Mouse (Mus musculus) embryonic facial prominence, embryonic 14.5 days (tissue): ENCODE results near the gene Gtdc1. TPM values are rescaled to one million over a fixed set of nuclear protein-coding genes. Genes with fewer than 3 reads are reported as not detected.

Experiments used
- ATAC-seq: fragments of 200-750 bp; cut with Nextera tagmentation; 2 replicates; pipeline ENCODE4 v1.8.0; 2017; ENCODE audit warnings: low read depth, moderate number of reproducible peaks, moderate TSS enrichment
- DNase-seq: peaks from one replicate; pipeline ENCODE4 v3.0.0-alpha.2; 2015; ENCODE audit warnings: low spot score
- H3K27ac ChIP-seq: fragments of 300-500 bp; sonication (generic); replicated peaks from 2 replicates; pipeline ENCODE4 v1.5.1; 2014; ENCODE audit warnings: low read depth, mild to moderate bottlenecking, low read length, moderate library complexity
- H3K27me3 ChIP-seq: fragments of 300-500 bp; sonication (generic); replicated peaks from 2 replicates; pipeline ENCODE4 v1.6.1; 2014; ENCODE audit warnings: low read length; ENCODE audit not compliant: control insufficient read depth, insufficient read depth
- H3K36me3 ChIP-seq: fragments of 300-500 bp; sonication (generic); 2 replicates; pipeline ENCODE4 v1.6.1; 2014; ENCODE audit warnings: low read length, mixed read lengths; ENCODE audit not compliant: control insufficient read depth, insufficient read depth
- H3K4me1 ChIP-seq: fragments of 300-500 bp; sonication (generic); 2 replicates; pipeline ENCODE4 v1.6.1; 2014; ENCODE audit warnings: antibody characterized with exemption, low read length; ENCODE audit not compliant: control insufficient read depth, insufficient read depth
- H3K4me2 ChIP-seq: fragments of 300-500 bp; sonication (generic); 2 replicates; pipeline ENCODE4 v1.6.1; 2014; ENCODE audit warnings: low read depth, mild to moderate bottlenecking, low read length, moderate library complexity, mixed read lengths
- H3K4me3 ChIP-seq: fragments of 300-500 bp; sonication (generic); 2 replicates; pipeline ENCODE4 v1.5.1; 2014; ENCODE audit warnings: low read depth, mild to moderate bottlenecking, low read length
- H3K9ac ChIP-seq: fragments of 300-500 bp; sonication (generic); 2 replicates; pipeline ENCODE4 v1.6.1; 2014; ENCODE audit warnings: low read depth, mild to moderate bottlenecking, low read length, moderate library complexity, mixed read lengths
- H3K9me3 ChIP-seq: fragments of 300-500 bp; sonication (generic); 2 replicates; pipeline ENCODE4 v1.6.1; 2016; ENCODE audit warnings: low read length; ENCODE audit not compliant: control insufficient read depth
- WGBS: fragments of 180-500 bp; shearing (Covaris S2); extraction: QIAGEN DNeasy Blood & Tissue Kit; methylation state at CpG from one replicate; pipeline ENCODE4 v1.1.7; 2014; 5-methylcytosine and 5-hydroxymethylcytosine counted together
- polyA plus RNA-seq: library from polyadenylated mRNA; unstranded; fragments of >200 nt; fragmentation: Nextera tagmentation; extraction: Ambion mirVana; gene quantifications from 2 replicates; pipeline ENCODE4 v1.2.1, GENCODE M21; 2014

Gtdc1 gene
- polyA plus RNA-seq, 1 experiment from 2014 or later = 14.3 TPM

DNA sequence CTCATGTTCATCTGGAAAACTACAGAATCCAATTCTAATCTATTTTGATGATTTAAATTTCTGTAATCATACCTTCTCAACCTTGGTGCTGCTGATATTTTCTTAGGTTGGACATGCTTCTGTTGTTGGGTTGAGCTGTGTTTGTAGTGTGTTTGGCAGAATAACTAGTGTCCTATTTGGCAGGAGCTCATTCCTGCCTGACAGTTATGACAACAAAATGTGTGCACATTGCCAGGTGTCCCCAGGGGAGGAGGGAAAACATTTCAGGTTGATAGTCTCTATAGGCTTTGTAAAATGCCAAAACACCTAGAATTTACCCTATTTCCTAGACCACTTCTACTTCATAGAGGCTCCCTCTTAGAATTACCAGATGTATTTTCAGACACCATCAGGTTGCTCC is 343.4 kb downstream of the Gtdc1 start:
- H3K4me2 ChIP-seq = no peak overlapping the region
- DNase-seq = no peak
- peaks cover 5% of the 10 kb centered on the region; the same call in 1 of the 2 replicates for H3K9me3 ChIP-seq
- H3K27ac ChIP-seq = no peak overlapping the region
- no peaks in the 10 kb centered on the region for H3K27me3 ChIP-seq
- ATAC-seq = no peak
- H3K9ac ChIP-seq = no peak overlapping the region
- no peaks in the 10 kb centered on the region for H3K4me1 ChIP-seq
- no peak overlapping the region for H3K4me3 ChIP-seq
- H3K36me3 ChIP-seq = no peaks in the 10 kb centered on the region

DNA sequence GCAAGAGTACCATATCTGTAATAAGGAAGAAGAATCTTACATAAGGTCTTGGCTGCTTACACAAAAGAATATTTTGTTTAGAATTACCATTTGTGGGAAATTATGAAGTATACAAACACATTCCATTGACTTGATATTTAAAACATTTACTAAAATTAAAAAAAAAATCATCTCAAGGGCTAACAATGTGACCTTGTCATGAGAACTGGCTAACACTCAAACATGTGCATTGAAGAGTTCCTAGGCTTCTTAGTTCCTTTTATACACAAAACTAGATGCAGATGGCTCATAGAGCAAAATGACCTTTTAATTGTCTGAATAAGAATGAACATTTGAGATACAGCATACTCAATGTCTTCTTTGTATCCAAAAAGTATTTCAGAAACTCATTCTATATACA is 344.0 kb downstream of the Gtdc1 start:
- no peaks in the 10 kb centered on the region for H3K27me3 ChIP-seq
- H3K9me3 ChIP-seq = peaks cover 5% of the 10 kb centered on the region; the same call in 1 of the 2 replicates
- no peak overlapping the region for H3K9ac ChIP-seq
- no peak overlapping the region for H3K4me2 ChIP-seq
- no peak overlapping the region for H3K4me3 ChIP-seq
- ATAC-seq (no peak), DNase-seq (no peak)
- no peaks in the 10 kb centered on the region for H3K4me1 ChIP-seq
- no peak overlapping the region for H3K27ac ChIP-seq
- H3K36me3 ChIP-seq = no peaks in the 10 kb centered on the region

DNA sequence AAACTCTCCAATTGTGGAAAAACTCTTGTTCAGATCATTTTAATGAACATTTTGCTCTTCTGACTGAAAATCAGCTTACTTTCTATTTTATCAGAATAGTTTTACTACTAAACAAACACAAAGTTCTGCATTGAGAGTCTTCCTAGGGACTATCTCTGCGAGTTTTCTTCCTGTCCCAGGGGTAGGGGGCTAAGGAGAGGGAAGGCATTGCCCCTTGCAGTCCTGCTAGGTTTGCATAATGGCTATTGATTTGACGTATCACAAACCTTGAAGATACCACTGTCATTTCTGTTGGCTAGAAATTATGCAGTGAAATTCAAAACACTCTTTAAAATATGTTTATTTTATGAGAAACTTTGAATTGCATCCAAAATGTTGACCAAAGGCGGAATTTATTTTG is 355.6 kb downstream of the Gtdc1 start:
- Histone ChIP-seq H3K27ac (no peak overlapping the region; the same call in 1 of the 2 replicates), H3K9ac (no peak overlapping the region), H3K27me3 (no peaks in the 10 kb centered on the region), H3K9me3 (no peaks in the 10 kb centered on the region), H3K4me2 (0 out of 2 replicates have a peak overlapping the region, but pooled peaks have one; percentile 35), H3K4me3 (no peak overlapping the region), H3K36me3 (no peaks in the 10 kb centered on the region), H3K4me1 (no peaks in the 10 kb centered on the region)
- DNase-seq (no peak), ATAC-seq (no peak)
- WGBS = 54% methylated on average over 3 of the region's 3 CpGs

DNA sequence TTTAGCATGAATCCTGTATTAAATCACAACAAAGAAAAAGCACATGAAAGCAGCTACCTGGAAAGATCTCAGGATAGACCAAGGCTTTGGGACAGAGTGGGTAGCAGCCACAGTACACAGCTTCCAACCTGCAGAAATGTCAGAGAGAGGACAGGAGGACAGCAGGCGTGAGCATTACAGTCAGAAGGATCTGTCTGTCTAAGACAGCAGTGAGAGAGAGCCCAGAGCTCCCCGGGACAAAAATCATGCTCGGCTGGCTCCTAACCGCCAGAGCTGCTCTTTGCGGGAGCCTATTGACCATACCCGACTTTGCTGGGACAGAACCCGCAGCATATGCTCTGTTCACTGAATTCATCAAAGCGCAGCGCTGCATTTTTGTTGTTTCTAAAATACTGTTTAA is 356.3 kb downstream of the Gtdc1 start:
- no peak for ATAC-seq

DNA sequence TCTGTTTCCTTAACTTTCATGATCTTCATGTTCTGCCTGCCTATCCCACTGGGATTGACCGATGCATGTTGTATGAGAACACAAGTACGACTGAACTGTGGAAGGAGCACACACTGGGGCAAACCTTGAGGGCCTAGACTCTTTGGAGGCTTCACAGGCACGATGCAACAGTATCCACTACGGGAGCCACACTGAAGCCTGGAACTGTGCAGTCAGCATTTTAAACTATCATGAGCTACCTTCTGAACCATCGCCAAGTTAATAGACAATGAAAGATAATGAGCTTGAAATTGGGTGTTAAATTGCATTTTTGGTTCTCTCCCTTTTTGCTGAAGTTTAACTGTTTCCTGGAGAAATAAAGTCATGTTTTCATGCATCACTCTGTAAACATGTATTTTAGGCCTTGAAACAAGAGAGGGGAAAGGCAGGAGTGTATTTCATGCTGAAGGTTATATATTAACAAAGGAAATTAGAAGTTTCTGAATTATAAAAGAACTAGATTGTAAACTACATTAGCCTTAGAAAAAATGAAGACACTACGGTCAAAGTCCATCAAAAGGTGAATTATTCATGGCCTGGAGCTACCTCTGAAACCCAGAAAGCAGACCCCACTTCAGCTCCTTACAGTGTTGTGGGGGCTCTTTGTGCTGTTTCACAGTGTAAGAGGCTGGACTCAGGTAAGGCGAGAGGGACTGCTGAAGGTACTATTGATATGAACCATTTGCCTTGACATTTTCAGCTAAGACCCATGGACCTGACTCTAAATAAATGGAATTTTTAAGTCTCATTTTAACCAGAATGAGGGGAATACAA is 358.1 kb downstream of the Gtdc1 start:
- Histone ChIP-seq H3K9ac (no peak overlapping the region), H3K4me1 (peaks cover 3% of the 10 kb centered on the region; the same call in 1 of the 2 replicates), H3K4me3 (no peak overlapping the region), H3K36me3 (no peaks in the 10 kb centered on the region), H3K27me3 (no peaks in the 10 kb centered on the region), H3K4me2 (no peak overlapping the region), H3K27ac (no peak overlapping the region), H3K9me3 (no peaks in the 10 kb centered on the region)
- DNase-seq (no peak), ATAC-seq (no peak)
- WGBS = 63% methylated on average over 7 of the region's 7 CpGs

More for the DNA sequence above, 356.3 kb downstream of the Gtdc1 start:
- H3K27ac ChIP-seq = peak overlapping the region; percentile 39
- 41% methylated on average over 9 of the region's 9 CpGs for WGBS
- 0 out of 2 replicates have a peak overlapping the region, but pooled peaks have one; percentile 40 for H3K9ac ChIP-seq
- H3K4me3 ChIP-seq = no peak overlapping the region
- peak; percentile 24 for DNase-seq
- H3K9me3 ChIP-seq = no peaks in the 10 kb centered on the region
- H3K4me1 ChIP-seq = no peaks in the 10 kb centered on the region
- H3K27me3 ChIP-seq = no peaks in the 10 kb centered on the region
- no peaks in the 10 kb centered on the region for H3K36me3 ChIP-seq
- peak overlapping the region; percentile 35 for H3K4me2 ChIP-seq

DNA sequence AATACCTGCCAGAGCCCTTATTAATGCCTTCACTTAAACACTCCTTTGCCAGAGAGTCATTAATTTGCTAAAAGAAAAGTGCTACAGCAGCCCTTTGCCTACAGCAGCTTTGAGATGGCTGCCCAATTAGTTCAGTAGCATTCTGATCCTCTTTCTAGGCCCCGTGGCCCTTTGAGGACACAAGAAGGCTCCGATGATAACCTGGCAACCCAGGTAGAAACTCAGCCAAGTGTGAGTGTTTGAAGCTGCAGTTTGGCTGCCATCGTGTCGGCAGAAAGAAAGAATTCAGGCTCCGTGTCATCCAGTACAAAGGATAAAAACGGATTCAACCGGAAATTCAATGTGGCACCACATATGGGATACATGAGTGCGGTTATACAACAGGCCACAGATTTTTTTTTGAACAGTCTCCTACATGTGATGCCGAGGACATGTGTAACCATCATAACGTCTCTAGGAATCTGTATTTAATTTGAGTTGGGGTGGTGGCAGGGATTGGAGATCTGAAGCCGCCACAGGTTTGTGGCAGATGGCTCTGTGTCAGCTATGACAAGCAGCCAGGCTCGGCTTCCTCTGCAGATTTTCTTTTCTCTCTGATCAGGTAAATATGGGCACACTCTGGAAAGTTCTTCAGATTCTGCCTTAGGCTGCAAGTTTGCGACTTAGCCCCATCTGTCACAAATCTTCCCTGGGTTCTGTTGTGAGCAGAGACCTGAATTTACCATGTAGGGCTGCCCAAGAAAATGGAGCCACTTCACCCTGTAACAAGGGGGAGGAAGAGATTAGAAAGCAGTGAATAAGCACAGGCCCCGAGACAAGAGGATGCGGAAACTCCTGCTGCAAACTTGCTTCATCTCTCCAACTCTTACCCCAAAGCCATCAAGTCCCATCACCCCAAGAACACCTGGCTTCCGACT is 362.4 kb downstream of the Gtdc1 start:
- H3K9me3 ChIP-seq = no peaks in the 10 kb centered on the region
- 62% methylated on average over 16 of the region's 16 CpGs for WGBS
- H3K27ac ChIP-seq = no peak overlapping the region
- H3K4me1 ChIP-seq = peaks cover 3% of the 10 kb centered on the region; the same call in 1 of the 2 replicates
- no peak overlapping the region for H3K9ac ChIP-seq
- no peak overlapping the region; the same call in 1 of the 2 replicates for H3K4me2 ChIP-seq
- H3K36me3 ChIP-seq = no peaks in the 10 kb centered on the region
- no peak overlapping the region for H3K4me3 ChIP-seq
- DNase-seq (peak; percentile 65), ATAC-seq (no peak)
- no peaks in the 10 kb centered on the region for H3K27me3 ChIP-seq

DNA sequence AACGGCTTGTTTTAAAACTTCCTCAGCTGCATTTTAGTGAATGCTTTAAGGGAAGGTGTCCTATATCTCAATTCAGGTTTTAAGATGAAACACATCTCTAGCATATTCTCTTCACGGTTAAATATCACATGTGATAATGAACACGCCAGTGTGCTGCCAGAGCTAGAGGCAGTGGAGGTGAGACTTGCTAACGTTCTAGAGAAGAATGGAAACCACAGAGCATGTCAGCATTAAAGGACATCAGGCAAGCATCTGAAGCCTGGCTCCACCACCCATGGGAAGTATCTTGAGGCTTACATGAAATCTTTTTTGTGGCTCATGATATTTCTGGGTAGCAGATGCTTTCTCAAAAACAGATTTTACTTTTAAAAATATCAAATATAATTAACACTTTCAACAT is 365.7 kb downstream of the Gtdc1 start:
- H3K4me2 ChIP-seq = no peak overlapping the region
- no peak for ATAC-seq
- H3K27ac ChIP-seq = no peak overlapping the region
- no peaks in the 10 kb centered on the region for H3K36me3 ChIP-seq
- H3K4me1 ChIP-seq = peaks cover 22% of the 10 kb centered on the region
- 75% methylated on average over 4 of the region's 4 CpGs for WGBS
- no peaks in the 10 kb centered on the region for H3K9me3 ChIP-seq
- H3K27me3 ChIP-seq = no peaks in the 10 kb centered on the region
- H3K4me3 ChIP-seq = no peak overlapping the region
- H3K9ac ChIP-seq = no peak overlapping the region
- no peak for DNase-seq

DNA sequence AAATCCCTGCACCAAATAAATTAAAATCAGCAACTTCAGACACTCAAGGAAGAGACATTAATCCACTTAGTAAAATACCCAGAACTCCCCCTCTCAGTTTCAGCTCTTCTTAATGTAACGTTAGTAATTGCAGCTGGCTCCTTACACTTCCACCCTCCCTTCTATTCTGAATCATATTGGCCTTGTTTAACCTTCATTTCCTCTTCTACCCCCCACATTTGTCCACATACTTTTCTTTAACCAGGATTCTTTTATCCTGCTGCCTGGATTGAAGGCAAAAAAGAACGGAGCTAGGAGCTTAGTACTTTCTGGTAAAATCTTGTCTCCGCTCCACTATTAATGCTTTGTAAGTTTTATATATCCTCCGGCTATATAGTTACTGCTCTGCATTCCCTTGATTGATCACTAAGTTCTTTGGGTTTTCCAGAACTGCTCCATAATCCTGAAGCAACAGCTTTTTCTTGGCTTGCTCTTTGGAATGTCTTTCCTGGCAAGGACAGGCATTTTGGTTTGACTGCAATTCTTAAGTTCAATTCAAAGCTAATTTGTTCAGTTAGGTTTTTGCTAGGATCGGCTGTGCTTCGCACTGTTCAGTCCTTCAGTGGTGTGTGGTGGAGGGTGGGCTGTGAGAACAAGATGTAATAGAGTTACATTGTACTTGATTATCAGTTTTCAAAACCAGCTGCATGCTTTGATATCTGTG is 368.1 kb downstream of the Gtdc1 start:
- Histone ChIP-seq H3K36me3 (no peaks in the 10 kb centered on the region), H3K9ac (no peak overlapping the region), H3K9me3 (no peaks in the 10 kb centered on the region), H3K4me3 (no peak overlapping the region), H3K4me2 (peak overlapping the region; percentile 13; the same call in 1 of the 2 replicates), H3K27me3 (no peaks in the 10 kb centered on the region), H3K27ac (peak overlapping the region; percentile 30), H3K4me1 (peaks cover 27% of the 10 kb centered on the region)
- DNase-seq (peak; percentile 53), ATAC-seq (no peak)
- WGBS = 41% methylated on average over 6 of the region's 6 CpGs
